Mouse (Mus musculus): ENCODE results near the gene H2-D1.

H2-D1 gene

DNA sequence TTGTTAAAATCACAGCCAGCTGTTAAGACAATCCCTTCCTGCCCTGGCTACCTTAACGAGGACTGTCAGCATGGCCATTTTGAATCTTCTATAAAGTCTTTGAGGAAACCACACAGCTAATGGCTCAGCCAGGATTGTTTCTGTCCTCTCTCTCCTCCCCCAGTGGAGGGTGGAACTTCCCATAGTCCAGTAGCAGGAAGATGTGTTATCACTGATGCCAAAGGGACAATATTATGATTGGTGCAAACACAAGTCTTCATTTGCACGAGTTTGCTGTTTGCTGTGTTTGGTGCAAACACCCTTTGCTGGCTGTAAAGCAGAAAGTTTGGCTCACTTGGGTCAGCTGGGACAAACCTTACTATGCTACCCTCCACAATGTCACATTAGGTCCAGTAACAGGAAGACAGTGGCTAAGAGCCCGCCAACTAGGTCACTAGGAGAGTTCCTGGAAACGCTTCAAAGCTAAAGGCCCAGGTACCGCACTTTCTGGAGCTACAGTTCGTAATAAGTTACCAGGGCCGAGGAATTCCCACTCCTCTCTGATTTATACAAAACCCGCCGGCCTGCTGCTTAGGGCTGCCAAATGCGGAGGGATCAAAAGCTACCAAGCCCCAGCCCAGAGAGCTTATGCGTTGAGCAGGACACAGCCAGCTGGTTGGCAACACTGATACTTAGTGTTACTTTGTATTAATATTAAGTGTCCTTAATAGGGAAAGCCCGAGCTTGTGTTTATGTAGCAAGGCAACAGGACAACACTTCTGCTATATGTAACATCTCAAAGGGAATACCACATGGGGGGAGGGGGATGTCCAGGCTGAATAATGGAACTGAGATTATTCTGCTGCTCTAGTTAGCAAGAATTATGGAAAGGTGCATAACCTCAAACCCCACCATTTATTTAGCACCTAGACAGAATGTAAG is 21.9 kb upstream of the H2-D1 start:
- no peak for DNase-seq (ENCODE audit: low read depth, low spot score)

DNA sequence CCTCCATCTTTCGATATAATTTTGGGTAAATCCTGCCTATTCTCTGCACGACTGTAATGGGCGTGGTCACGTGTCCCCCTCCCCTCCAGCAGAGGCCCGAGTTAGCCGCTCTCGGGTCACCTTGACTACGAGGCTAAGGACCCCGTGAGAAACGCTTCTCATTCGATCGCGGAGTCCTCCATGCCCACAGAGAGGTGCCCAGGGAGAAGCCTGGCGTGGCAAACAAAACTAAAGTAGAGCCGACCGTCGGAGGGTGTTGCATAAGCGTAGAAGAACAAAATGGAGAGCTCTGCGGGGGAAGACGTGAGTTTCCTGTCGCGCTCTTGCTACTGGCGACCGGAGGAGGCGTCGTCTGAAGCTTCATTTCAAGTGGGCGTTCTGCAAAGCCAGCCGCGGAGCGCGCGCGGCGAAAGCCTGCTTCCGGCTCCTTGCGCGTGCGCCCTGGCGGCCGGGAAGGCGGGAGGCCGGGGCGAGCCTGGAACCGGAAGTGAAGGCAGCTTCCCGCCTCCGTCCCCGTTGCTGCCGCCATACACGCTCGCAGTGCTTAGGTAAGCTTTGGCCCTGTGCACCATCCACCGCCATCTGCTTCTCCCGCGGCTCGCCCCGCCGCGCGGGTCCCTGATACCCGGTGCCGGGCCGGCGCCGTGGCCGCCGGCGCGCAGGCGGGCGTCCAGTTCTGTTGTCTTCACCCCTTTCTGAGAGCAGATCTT is 21.1 kb upstream of the H2-D1 start, which contains the start of gene Ddx39b:
Gene Ddx39b (plus strand): TSS at position 442 of the 710 bp plus-strand sequence.
- DNase-seq (ENCODE audit: low read depth, low spot score), result peak; percentile 99

DNA sequence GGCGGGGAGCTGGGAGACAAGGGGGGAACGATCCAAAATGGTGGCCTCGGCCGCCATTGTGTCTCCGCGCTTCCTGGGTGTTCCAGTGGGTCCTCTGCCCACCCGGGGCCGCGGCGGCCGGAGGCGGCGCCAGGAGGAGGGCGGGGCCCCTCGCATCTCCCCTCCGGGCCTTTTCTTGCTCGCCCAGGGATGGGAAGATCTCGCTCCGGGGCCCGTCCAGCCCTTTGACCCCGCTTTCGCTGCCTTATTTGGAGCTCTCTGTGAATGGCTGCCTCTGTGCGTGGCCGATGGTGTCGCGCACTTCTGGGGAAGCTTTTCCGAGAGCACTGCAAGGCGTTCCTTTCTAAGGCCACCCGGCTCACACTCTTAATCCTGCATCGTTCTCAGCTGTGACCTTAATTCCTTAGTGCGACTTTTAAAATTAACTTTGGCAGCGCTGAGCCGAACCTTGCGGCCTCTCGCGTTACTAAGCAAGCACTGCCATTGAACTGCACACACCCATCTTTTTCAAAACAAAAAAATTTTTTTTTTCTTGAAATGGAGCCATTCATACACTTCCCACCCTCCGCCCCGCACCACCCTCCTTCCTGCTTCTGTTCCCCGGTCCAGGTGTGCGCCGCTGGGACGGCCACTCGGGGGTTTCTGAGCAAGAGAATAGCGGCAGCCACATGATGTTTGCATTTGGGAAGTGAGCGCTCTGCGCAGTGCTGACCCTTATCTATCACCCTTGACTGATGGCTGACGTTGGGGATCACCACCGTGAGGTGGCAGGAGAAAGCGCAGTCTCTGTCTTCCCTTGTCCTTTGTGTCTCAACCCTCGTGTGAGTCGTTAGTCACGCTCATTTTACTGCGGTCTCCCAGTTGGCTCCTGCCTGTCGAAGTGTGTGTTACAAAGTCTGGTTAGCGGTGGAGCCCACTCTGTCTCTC is 20.3 kb upstream of the H2-D1 start:
- peak; percentile 78 for DNase-seq (ENCODE audit: low read depth, low spot score)

DNA sequence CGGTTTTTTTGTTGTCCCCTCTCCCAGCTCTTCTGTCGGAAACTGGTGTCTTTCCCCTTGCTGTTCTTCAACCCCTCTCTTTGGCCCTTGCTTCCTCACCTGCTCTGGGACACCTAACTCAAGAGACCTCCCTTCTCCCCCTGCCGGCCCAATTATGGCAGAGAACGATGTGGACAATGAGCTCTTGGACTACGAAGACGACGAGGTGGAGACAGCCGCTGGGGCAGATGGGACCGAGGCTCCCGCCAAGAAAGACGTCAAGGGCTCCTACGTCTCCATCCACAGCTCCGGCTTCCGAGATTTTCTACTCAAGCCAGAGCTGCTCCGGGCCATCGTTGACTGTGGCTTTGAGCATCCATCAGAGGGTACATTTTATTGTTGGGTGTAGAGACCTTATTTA is 19.4 kb upstream of the H2-D1 start:
- peak; percentile 81 for DNase-seq (ENCODE audit: low read depth, low spot score)

- DNase-seq (ENCODE audit: low read depth, low spot score), result no peak
Measured at GRCm38 (mm10) chr17:35244999-35245398, 17.5 kb upstream of the H2-D1 start.

DNA sequence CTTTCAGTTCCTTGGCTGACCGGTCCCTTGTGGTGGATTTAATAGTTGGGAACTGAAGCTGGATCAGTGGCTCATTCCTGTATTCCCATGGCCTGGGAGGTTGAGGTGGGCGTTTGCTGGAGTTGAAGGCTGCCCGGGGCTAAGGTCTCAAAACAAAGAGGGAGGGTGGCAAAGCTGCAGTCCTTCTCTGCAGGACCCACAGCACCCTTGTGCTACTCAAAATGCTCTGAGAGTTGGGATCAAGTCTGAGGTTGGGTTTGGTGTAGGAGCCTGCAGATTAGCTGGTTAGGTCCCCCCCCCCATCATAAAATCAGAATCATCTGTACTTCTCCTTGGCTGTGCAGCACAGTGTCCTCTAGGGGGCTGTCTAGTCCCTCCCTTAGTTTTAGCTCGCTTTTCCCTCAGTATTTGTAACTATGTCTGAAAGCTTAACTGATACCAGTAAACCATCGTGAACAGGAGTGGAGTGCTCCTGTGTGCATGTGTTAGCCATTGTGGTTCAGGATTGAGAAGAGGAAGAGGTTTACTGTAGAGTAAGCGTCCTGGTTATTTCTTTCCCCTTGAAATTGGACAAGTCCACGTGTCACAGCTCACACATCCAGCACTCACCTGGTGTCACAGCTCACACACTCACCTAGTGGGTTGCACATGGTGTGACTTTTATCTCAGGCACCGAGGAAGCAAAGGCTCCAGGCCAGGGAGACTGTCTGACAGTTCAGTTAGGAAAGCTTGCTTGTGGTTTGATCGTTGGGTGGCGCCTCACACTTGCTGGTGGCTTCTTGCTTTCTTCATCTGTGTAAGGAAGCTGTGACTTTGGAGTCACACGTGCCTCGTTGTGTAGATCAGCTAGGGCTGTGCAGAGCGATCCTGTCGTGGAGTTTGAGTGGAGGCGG is 16.6 kb upstream of the H2-D1 start:
- peak; percentile 72 for DNase-seq (ENCODE audit: low read depth, low spot score)

GRCm38 (mm10) chr17:35247144-35247543 is 15.4 kb upstream of the H2-D1 start:
- no peak for DNase-seq (ENCODE audit: low read depth, low spot score)

GRCm38 (mm10) chr17:35248986-35249385 is 13.5 kb upstream of the H2-D1 start:
- DNase-seq (ENCODE audit: low read depth, low spot score), result no peak

DNA sequence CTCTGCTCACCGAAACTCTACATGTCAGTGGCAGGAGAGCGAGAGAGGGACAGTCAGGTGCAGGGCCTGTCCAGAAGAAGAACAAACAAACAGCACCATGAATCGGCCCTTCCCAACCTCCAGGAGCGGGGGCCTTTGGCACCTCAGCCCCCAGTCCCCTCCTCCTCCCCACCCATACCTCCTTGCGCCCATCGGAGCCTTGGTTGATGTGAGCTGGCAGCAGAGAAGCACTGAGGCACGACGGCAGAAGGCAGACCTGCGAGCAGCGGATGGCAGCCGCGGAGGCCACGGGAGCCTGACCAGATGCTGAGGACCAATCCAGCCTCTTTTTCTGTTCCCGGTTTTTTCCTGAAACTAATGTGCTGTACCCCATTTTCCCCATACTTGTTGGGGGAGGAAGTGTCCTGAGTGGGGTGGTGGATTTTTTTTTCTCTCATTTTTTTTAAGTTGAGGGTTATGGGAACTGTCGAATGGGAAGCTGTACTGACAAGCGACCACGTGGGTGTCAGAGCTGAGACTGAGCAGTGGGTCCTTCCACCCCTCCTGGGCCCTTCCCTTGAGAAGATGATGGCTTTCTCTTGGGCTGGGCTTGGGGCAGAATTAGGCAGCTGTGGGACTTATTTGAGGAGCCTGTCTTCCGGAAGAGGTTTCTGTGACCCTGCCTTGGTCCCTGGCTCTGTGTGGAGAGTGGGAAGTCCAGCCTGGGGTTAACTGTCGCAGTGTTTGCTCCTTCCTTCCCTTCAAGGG is 12.9 kb upstream of the H2-D1 start:
- DNase-seq (ENCODE audit: low read depth, low spot score), result no peak

DNA sequence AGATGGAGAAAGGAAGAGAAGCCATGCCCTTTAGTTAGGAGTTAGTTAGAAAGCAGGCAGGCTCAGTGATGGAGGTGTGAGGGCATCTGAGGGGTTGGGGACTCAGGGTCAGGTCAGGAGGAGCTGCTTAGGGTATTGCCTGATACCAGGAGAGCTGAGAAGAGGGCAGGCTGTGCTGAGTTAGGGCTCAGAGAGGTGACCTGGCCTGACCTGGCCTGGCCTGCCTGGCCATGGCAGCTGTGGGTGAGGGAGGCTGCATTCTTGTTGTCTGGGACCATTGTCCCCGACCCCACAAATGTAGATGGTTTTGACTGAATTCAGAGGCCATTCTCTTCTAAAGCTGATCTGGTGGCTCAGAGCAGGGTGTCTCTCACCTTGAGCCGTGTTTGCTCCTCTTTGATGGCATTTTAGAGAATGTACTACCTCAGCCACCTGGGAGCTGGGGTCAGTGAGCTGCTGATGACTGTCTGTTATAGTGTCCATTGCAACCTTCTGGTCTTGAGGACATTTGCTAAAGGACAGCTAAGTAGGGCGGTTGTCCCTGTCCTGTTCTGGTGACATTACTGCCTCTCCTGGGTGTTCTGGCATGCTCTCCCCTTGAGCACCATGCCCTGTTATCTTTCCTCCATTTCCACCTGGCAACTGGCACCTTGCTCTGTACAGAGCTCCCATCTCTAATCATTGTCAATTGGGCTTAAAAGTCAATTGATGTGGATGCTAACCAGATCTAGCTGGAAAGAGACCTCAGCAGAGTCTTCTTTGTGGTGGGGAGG is 12.0 kb upstream of the H2-D1 start:
- no peak for DNase-seq (ENCODE audit: low read depth, low spot score)

GRCm38 (mm10) chr17:35251162-35251719 is 11.3 kb upstream of the H2-D1 start:
- peak; percentile 61 for DNase-seq (ENCODE audit: low read depth, low spot score)

- DNase-seq (ENCODE audit: low read depth, low spot score), result no peak
Measured at GRCm38 (mm10) chr17:35251981-35252380, 10.5 kb upstream of the H2-D1 start.

- no peak for DNase-seq (ENCODE audit: low read depth, low spot score)
Measured at GRCm38 (mm10) chr17:35252619-35253292, 9.8 kb upstream of the H2-D1 start.

DNA sequence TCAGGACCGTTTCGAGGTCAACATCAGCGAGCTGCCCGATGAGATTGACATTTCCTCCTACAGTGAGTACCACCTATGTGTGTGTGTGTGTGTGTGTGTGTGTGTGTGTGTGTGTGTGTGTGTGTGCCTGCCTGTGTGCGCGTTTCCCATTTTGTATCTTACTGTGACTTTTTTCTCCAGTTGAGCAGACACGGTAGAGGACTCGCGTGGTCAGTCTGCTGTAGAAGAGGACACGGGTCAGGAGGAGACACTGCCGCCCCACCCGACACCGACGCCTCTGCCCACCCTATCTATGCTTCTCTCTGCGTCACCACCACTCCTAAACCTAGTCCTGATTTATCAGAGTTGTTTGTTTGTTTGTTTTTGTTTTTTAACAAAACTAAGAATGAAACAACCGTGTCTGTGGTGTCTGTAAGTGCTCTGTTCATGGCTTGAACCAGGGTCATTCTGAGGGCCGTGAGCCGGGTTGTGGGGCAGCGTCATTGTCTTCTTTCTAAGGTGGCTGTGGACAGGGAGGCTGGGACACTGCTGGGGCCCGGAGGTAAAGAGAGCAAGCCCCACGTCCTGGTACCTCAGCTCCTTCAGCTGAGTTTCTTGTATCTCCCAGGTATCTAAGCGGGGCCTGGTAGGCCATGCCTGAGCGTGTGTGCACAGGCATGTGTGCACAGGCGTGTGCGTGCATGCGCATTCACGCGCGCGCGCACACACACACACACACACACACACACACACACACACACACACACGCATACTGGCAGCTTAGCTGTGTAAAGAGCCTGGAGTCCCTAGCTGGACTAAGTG is 9.0 kb upstream of the H2-D1 start:
- DNase-seq (ENCODE audit: low read depth, low spot score), result no peak

- DNase-seq (ENCODE audit: low read depth, low spot score), result peak; percentile 69
Measured at GRCm38 (mm10) chr17:35254241-35255098, 8.1 kb upstream of the H2-D1 start.

DNA sequence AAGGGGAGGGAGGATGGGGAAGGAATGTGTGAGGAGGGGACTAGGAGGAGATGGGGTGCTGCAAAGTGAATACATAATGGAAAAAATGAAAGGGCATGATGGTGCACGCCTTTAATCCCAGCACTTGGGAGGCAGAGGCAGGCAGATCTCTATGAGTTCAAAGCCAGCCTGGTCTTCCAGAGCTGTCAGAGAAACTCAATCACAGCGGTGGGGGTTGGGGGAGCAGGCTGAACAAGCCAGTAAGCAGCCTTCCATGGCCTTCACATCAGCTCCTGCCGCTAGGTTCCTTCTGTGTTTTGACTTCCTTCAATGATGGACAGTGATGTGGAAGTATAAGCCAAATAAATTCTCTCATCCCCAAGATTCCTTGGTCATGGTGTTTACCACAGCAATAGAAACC is 7.2 kb upstream of the H2-D1 start:
- no peak for DNase-seq (ENCODE audit: low read depth, low spot score)

Data from brain, adult 2 months (tissue).